Mouse (Mus musculus) forebrain, embryonic 13.5 days (tissue): ENCODE measurements around the gene Cmpk2. TPM values are rescaled to one million over a fixed set of nuclear protein-coding genes. Genes with fewer than 3 reads are reported as not detected.

Source experiments
- ATAC-seq: fragments of 200-750 bp; cut with Nextera tagmentation; 2 replicates; pipeline ENCODE4 v1.8.0; 2017
- H3K27ac ChIP-seq: fragments of 300-500 bp; sonication (generic); 2 replicates; pipeline ENCODE4 v1.5.1; 2015; ENCODE audit warnings: inconsistent platforms, mild to moderate bottlenecking, moderate library complexity
- H3K27me3 ChIP-seq: fragments of 300-500 bp; sonication (generic); 2 replicates; pipeline ENCODE4 v1.6.1; 2015; ENCODE audit warnings: mild to moderate bottlenecking, inconsistent platforms
- H3K36me3 ChIP-seq: fragments of 300-500 bp; sonication (generic); 2 replicates; pipeline ENCODE4 v1.6.1; 2015; ENCODE audit warnings: mild to moderate bottlenecking, inconsistent platforms; ENCODE audit not compliant: poor library complexity, severe bottlenecking
- H3K4me1 ChIP-seq: fragments of 300-500 bp; sonication (generic); 2 replicates; pipeline ENCODE4 v1.6.1; 2015; ENCODE audit warnings: inconsistent platforms
- H3K4me2 ChIP-seq: fragments of 300-500 bp; sonication (generic); 2 replicates; pipeline ENCODE4 v1.6.1; 2015; ENCODE audit warnings: inconsistent platforms, mild to moderate bottlenecking, moderate library complexity
- H3K4me3 ChIP-seq: fragments of 300-500 bp; sonication (generic); 2 replicates; pipeline ENCODE4 v1.5.1; 2015; ENCODE audit warnings: mild to moderate bottlenecking, inconsistent platforms
- H3K9ac ChIP-seq: fragments of 300-500 bp; sonication (generic); 2 replicates; pipeline ENCODE4 v1.6.1; 2015; ENCODE audit warnings: mild to moderate bottlenecking, inconsistent platforms
- H3K9me3 ChIP-seq: fragments of 300-500 bp; sonication (generic); replicated peaks from 2 replicates; pipeline ENCODE4 v1.6.1; 2016; ENCODE audit warnings: inconsistent platforms
- WGBS: fragments of 180-500 bp; shearing (Covaris S2); methylation state at CpG from one replicate; pipeline ENCODE4 v1.1.7; 2015; 5-methylcytosine and 5-hydroxymethylcytosine counted together
- polyA plus RNA-seq: library from polyadenylated mRNA; unstranded; fragments of >200 nt; fragmentation: Nextera tagmentation; extraction: Ambion mirVana; gene quantifications from 2 replicates; pipeline ENCODE4 v1.2.1, GENCODE M21; 2015

Gene Cmpk2
- polyA plus RNA-seq, 1 experiment from 2014 or later = 5.9 TPM

- Histone ChIP-seq H3K27me3 (0 out of 2 replicates have a peak, but pooled peaks cover 8% of the 10 kb centered on the region), H3K4me3 (no peak overlapping the region), H3K9ac (no peak overlapping the region), H3K9me3 (no peaks in the 10 kb centered on the region), H3K4me2 (peak overlapping the region; percentile 24), H3K27ac (no peak overlapping the region), H3K4me1 (peaks cover 15% of the 10 kb centered on the region), H3K36me3 (no peaks in the 10 kb centered on the region)
- ATAC-seq = peak; percentile 87
- WGBS = 31% methylated on average over 14 of the region's 14 CpGs
Observed at GRCm38 (mm10) chr12:26487874-26488616, 19.0 kb downstream of the Cmpk2 start.

GRCm38 (mm10) chr12:26488617-26489274, 19.7 kb downstream of the Cmpk2 start:
- H3K36me3 ChIP-seq = no peaks in the 10 kb centered on the region
- ATAC-seq = peak; percentile 50; the same call in 1 of the 2 replicates
- no peak overlapping the region for H3K4me2 ChIP-seq
- H3K9me3 ChIP-seq = no peaks in the 10 kb centered on the region
- no peak overlapping the region for H3K9ac ChIP-seq
- H3K27ac ChIP-seq = no peak overlapping the region
- no peak overlapping the region for H3K4me3 ChIP-seq
- peaks cover 15% of the 10 kb centered on the region for H3K4me1 ChIP-seq
- 0 out of 2 replicates have a peak, but pooled peaks cover 8% of the 10 kb centered on the region for H3K27me3 ChIP-seq
- 25% methylated on average over 5 of the region's 5 CpGs for WGBS

- no peaks in the 10 kb centered on the region for H3K36me3 ChIP-seq
- no peak overlapping the region for H3K9ac ChIP-seq
- no peak overlapping the region for H3K4me3 ChIP-seq
- 0 out of 2 replicates have a peak, but pooled peaks cover 8% of the 10 kb centered on the region for H3K27me3 ChIP-seq
- no peak overlapping the region for H3K4me2 ChIP-seq
- no peak for ATAC-seq
- H3K27ac ChIP-seq = no peak overlapping the region
- peaks cover 15% of the 10 kb centered on the region for H3K4me1 ChIP-seq
- no peaks in the 10 kb centered on the region for H3K9me3 ChIP-seq
- WGBS = 91% methylated on average over 1 of the region's 1 CpGs
Observed at GRCm38 (mm10) chr12:26489942-26490341, 20.9 kb downstream of the Cmpk2 start.

GRCm38 (mm10) chr12:26501042-26501441, 32.0 kb downstream of the Cmpk2 start:
- Histone ChIP-seq H3K9me3 (no peaks in the 10 kb centered on the region), H3K4me3 (no peak overlapping the region), H3K27ac (no peak overlapping the region), H3K4me1 (no peaks in the 10 kb centered on the region), H3K4me2 (no peak overlapping the region), H3K27me3 (no peaks in the 10 kb centered on the region), H3K9ac (no peak overlapping the region), H3K36me3 (no peaks in the 10 kb centered on the region)
- ATAC-seq = no peak
- 92% methylated on average over 3 of the region's 3 CpGs for WGBS

- H3K36me3 ChIP-seq = no peaks in the 10 kb centered on the region
- H3K9me3 ChIP-seq = no peaks in the 10 kb centered on the region
- H3K4me2 ChIP-seq = no peak overlapping the region
- no peak overlapping the region for H3K4me3 ChIP-seq
- no peak overlapping the region for H3K9ac ChIP-seq
- no peak overlapping the region for H3K27ac ChIP-seq
- H3K27me3 ChIP-seq = no peaks in the 10 kb centered on the region
- WGBS = 92% methylated on average over 4 of the region's 4 CpGs
- ATAC-seq = no peak
- H3K4me1 ChIP-seq = peaks cover 10% of the 10 kb centered on the region; the same call in 1 of the 2 replicates
Observed at GRCm38 (mm10) chr12:26510971-26511370, 42.0 kb downstream of the Cmpk2 start.

- Histone ChIP-seq H3K27ac (no peak overlapping the region), H3K27me3 (no peaks in the 10 kb centered on the region), H3K4me3 (no peak overlapping the region), H3K4me2 (no peak overlapping the region), H3K9ac (no peak overlapping the region), H3K9me3 (no peaks in the 10 kb centered on the region), H3K36me3 (no peaks in the 10 kb centered on the region), H3K4me1 (peaks cover 10% of the 10 kb centered on the region; the same call in 1 of the 2 replicates)
- WGBS = 83% methylated on average over 3 of the region's 3 CpGs
- ATAC-seq = no peak
Observed at GRCm38 (mm10) chr12:26518206-26518605, 49.2 kb downstream of the Cmpk2 start.

- WGBS = 66% methylated on average over 3 of the region's 3 CpGs
- peak overlapping the region; percentile 72 for H3K27ac ChIP-seq
- H3K9me3 ChIP-seq = no peaks in the 10 kb centered on the region
- H3K4me2 ChIP-seq = 0 out of 2 replicates have a peak overlapping the region, but pooled peaks have one; percentile 10
- peak; percentile 78 for ATAC-seq
- H3K27me3 ChIP-seq = no peaks in the 10 kb centered on the region
- H3K36me3 ChIP-seq = no peaks in the 10 kb centered on the region
- peaks cover 16% of the 10 kb centered on the region for H3K4me1 ChIP-seq
- no peak overlapping the region for H3K9ac ChIP-seq
- no peak overlapping the region for H3K4me3 ChIP-seq
Observed at GRCm38 (mm10) chr12:26524943-26525697, 56.1 kb downstream of the Cmpk2 start.

- H3K36me3 ChIP-seq = no peaks in the 10 kb centered on the region
- no peak; the same call in 1 of the 2 replicates for ATAC-seq
- H3K4me2 ChIP-seq = no peak overlapping the region
- H3K4me3 ChIP-seq = no peak overlapping the region
- H3K4me1 ChIP-seq = peaks cover 16% of the 10 kb centered on the region
- peak overlapping the region; percentile 72 for H3K27ac ChIP-seq
- no peaks in the 10 kb centered on the region for H3K9me3 ChIP-seq
- no peaks in the 10 kb centered on the region for H3K27me3 ChIP-seq
- WGBS = 38% methylated on average over 5 of the region's 5 CpGs
- H3K9ac ChIP-seq = no peak overlapping the region
Observed at GRCm38 (mm10) chr12:26525698-26526026, 56.7 kb downstream of the Cmpk2 start.

Other genes starting within 250 kb of the Cmpk2 start
- 36.8 and 40.3 TPM in 2 replicates for gene Rnf144a, start 54.0 kb upstream of the Cmpk2 start, polyA plus RNA-seq
- 0.28 and 0.63 TPM in 2 replicates for gene Rsad2, start 12.8 kb upstream of the Cmpk2 start, polyA plus RNA-seq